Mouse (Mus musculus) heart, adult 9 months (tissue): ENCODE results near the gene E2f3.

Experiments
- DNase-seq, 2 experiments: peaks; one replicate each; pipeline ENCODE4 v3.0.0; 2022; ENCODE audit warnings: low spot score in 2 of 2

Gene E2f3

GRCm38 (mm10) chr13:29985855-29986755 lies at the start of gene E2f3:
E2f3 (minus strand) TSS chr13:29986063.
- peak; percentile 100 for DNase-seq

DNA sequence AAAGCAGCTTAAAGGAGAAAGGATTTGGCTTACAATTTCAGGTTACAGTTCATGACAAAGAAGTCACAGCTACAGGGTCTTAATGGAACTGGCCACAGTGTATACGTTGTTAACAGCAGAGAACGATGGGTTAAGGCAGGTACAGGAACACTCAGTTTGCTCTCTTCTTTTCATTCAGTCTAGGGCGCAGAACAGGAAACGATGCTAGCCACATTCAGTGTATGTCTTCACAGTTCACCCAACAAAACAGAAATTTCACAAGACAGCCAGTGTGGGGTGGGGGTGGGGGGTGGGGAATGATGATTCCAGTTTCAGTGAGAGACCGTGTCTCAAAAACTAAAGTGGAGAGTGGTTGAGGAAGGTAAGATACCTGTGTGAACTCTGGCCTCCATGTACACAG lies 48.7 kb upstream of the E2f3 start:
- no peak for DNase-seq

DNA sequence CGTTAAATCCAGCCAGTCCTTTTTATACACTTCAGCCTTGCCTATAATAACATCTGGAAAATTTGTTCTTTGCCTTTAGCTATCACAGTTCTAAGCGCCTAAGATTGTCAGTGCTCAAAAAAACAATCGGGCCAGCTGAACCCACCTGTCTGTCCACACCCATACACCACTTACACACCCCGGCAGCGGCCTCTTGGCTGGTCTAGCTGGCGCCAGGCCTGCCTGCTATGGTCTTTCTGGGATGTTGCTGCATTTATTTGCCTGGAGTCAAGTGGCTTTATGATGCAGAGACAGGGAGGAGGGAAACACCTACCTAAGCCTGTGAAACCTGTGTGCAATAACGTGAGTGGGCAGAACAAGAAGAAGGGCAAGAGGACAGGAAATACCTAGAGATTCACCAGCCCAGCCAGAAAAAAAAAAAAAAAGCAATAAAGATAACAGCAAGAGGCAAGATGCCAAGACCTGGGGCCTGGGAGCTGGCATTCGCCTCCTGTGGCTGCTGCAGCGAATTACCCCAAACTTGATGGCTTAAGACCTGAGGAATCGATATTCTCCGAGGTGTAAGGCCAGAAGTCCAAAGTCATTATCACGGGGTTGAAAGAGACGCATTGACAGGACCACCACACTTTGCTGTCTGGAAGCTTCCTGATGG lies 45.9 kb upstream of the E2f3 start:
- no peak for DNase-seq

DNA sequence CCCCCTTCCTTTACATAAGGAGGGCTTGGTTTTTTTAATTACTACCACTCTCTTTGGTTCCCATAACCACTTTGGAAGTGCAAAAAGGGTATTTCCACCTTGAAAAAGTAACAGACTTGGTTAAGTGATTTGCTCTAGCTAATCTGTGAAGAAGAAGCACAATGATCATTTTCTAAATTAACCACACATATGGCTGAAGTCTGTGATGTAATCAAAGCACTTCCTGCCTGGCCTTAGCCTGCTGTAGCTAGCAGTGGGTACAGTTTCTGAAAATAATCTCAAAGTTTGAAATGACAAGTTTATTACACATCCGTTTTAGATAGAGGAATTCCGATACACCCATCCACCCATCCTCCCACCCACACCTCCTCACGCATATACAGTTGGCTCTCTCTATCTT lies 42.0 kb upstream of the E2f3 start:
- no peak for DNase-seq

- no peak for DNase-seq
These were observed 36.6 kb upstream of the E2f3 start for GRCm38 (mm10) chr13:30022487-30022886.

DNA sequence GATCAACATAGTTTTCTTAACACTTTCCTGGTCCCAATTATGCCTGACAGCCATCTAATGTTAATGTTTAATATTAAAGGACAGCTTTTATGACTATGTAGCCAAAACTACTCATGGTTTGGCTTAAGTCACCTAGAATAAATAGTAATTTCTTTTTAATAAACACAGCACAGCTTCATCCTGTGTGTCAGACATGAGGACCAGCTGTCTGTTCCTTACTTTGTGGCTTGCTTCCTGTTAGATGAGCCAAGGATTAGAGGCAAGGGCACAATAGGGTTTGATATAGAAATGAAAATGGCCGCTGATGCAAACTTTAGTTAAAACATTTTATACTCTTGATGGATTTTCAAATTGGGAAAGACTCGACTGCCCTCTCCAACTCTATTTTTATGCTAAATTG lies 32.7 kb upstream of the E2f3 start:
- DNase-seq: no peak

DNA sequence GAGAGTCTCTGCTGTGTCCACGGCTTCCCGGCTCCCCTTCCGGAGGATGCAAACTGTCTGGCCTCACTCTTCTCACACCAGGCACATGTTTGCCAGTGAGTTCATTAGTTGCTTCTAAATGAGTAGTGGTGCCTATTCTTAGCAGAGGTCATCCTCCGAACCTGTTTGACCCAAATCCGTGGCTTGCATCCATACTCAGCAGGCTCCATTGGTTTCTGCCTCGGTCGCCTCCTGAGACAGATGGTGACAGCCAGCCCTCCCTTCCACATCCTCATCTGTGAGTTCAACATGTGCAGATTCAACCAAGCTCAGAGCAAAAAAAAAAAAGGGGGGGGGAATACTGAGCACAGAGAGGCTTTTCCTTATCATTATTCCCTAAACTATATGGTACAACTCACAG lies 31.7 kb upstream of the E2f3 start:
- no peak for DNase-seq

GRCm38 (mm10) chr13:30014576-30014975 lies 28.7 kb upstream of the E2f3 start:
- DNase-seq: no peak

GRCm38 (mm10) chr13:30012226-30012625 lies 26.4 kb upstream of the E2f3 start:
- no peak for DNase-seq

DNA sequence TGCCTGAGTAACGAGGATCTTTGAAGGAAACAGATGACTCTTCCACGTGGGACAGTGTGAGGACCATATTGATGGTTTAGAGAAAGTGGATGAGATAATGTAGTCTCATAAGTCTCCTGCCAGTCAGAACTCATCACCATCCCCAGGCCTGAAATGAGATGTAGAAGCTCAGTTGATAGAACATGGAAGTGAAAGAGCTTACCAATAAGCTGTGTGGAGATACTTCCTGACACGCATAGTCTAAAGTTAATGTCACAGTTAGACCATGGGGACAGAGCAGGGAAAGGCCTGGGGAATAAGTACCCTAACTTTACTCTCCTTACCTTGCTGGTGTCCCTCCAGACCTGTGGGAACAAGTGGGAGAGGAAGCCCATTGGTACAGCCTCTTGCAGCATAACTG lies 22.9 kb upstream of the E2f3 start:
- DNase-seq: no peak

DNA sequence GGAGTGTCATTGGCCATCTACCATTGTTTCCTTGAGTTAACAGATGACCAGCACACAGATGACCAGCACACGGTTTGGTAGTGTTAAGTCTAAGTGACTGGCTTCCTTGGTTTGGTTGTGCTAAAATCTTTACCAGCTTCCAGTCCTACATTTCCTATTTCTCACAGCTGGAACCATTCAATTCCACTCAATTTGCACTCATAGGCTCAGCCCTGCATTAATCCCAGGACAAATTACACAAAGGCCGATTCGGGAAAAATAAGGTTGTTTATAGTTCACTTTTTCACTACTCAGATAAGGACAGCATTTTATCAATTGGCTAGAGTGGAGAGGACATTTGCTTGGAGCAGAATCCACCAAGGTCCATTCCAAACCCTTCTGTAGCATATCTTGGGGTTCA lies 19.6 kb upstream of the E2f3 start:
- DNase-seq: no peak

- DNase-seq: no peak
These were observed 19.0 kb upstream of the E2f3 start for GRCm38 (mm10) chr13:30004849-30005248.

- no peak for DNase-seq
These were observed 17.3 kb upstream of the E2f3 start for GRCm38 (mm10) chr13:30003169-30003568.

- DNase-seq: no peak
These were observed 15.2 kb upstream of the E2f3 start for GRCm38 (mm10) chr13:30001041-30001440.

- no peak for DNase-seq
These were observed 2.1 kb upstream of the E2f3 start for GRCm38 (mm10) chr13:29987956-29988355.

DNA sequence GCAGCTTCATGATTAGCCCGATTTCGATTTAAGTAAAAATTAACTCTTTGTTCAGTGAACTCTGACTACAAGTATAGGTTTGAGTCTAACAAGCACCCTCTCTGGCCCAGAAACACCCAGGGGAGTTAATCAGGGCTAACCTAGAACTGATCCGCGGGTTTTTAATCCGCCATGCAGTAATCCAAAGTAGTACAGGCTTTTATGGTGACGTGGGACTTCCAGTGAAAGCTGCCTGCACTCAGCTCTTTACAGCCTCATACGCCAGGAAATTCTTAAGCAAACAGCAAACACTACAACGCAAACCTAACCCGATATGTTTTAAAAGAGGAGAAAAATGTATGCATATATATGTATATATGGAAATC lies 875 bp upstream of the E2f3 start:
- DNase-seq: no peak

- peak in 1 of 2 experiments; percentile 19 for DNase-seq
These were observed 585 bp downstream of the E2f3 start for GRCm38 (mm10) chr13:29985101-29985854.

GRCm38 (mm10) chr13:29984286-29985100 lies 1.4 kb downstream of the E2f3 start:
- peak; percentile 69 to 77 for DNase-seq

GRCm38 (mm10) chr13:29983523-29984191 lies 2.2 kb downstream of the E2f3 start:
- DNase-seq: peak; percentile 9 to 42

DNA sequence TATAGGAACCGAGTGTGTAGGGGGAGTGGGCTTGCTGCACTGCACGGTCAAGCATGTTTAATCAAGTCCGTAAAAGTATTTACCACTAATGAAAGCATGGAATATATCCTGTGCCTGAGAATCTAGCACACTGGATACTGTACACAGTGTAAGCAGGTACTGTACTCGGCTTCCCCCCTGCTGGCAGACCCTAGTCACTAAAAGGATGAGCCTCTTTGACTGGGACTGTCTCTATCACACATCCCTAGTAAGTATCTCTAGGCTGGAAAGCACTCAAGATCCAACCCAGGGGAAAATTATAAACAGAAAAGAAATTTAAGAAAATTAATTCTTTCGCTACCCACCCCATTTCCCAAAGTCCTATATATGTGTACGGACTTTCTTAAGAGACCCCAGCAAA lies 2.8 kb downstream of the E2f3 start:
- DNase-seq: no peak

DNA sequence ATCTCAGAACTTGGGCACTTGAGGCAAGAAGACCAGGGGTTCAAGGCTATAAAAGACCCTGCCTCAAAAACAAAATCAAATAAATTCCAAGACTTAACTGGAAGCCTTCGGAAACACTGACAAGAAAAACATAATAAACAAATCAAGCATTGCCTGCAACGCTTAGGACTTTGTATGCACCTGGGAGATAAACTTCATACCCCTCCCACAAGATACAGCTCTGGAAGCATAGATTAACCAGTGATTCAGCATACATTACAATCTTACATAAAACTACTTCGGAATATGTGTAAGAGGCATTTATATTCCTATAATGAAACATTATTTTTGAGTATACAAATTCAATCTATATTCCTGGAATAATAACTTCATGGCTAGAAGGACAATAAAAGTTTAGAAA lies 3.5 kb downstream of the E2f3 start:
- no peak for DNase-seq
